Mouse (Mus musculus): Measurements from ENCODE around the gene Cx3cr1. TPM values are rescaled to one million over a fixed set of nuclear protein-coding genes. Genes with fewer than 3 reads are reported as not detected.

Cx3cr1 gene
- polyA plus RNA-seq, 1 experiment from 2014 or later = 5.1 TPM

GRCm38 (mm10) chr9:120048495-120048894 is 21.2 kb downstream of the Cx3cr1 start:
- H3K27me3 ChIP-seq = no peaks in the 10 kb centered on the region
- no peaks in the 10 kb centered on the region for H3K4me1 ChIP-seq
- no peak overlapping the region for H3K27ac ChIP-seq
- H3K9me3 ChIP-seq = no peaks in the 10 kb centered on the region
- no peak overlapping the region for H3K9ac ChIP-seq
- H3K4me2 ChIP-seq = no peak overlapping the region
- no peaks in the 10 kb centered on the region for H3K36me3 ChIP-seq (replicated peaks)
- H3K4me3 ChIP-seq (replicated peaks) = no peak overlapping the region
- no peak for ATAC-seq (ENCODE audit: low FRiP score)
- WGBS = 78% methylated on average over 6 of the region's 6 CpGs

GRCm38 (mm10) chr9:120043115-120043514 is 26.6 kb downstream of the Cx3cr1 start:
- Histone ChIP-seq H3K27me3 (no peaks in the 10 kb centered on the region), H3K9me3 (peaks cover 3% of the 10 kb centered on the region; the same call in 1 of the 2 replicates), H3K4me2 (no peak overlapping the region), H3K4me1 (no peaks in the 10 kb centered on the region), H3K27ac (no peak overlapping the region), H3K4me3 (replicated peaks) (no peak overlapping the region), H3K9ac (no peak overlapping the region), H3K36me3 (replicated peaks) (no peaks in the 10 kb centered on the region)
- no peak for ATAC-seq (ENCODE audit: low FRiP score)
- WGBS = 86% methylated on average over 7 of the region's 7 CpGs

- Histone ChIP-seq H3K4me3 (replicated peaks) (no peak overlapping the region), H3K36me3 (replicated peaks) (no peaks in the 10 kb centered on the region), H3K4me2 (no peak overlapping the region), H3K9me3 (peaks cover 3% of the 10 kb centered on the region; the same call in 1 of the 2 replicates), H3K9ac (no peak overlapping the region), H3K27me3 (no peaks in the 10 kb centered on the region), H3K4me1 (no peaks in the 10 kb centered on the region), H3K27ac (no peak overlapping the region)
- WGBS = 89% methylated on average over 7 of the region's 7 CpGs
- no peak for ATAC-seq (ENCODE audit: low FRiP score)
Measured at GRCm38 (mm10) chr9:120037414-120037813, 32.3 kb downstream of the Cx3cr1 start.

GRCm38 (mm10) chr9:120034375-120034774 is 35.3 kb downstream of the Cx3cr1 start:
- Histone ChIP-seq H3K27me3 (no peaks in the 10 kb centered on the region), H3K4me3 (replicated peaks) (no peak overlapping the region), H3K4me1 (no peaks in the 10 kb centered on the region), H3K9me3 (no peaks in the 10 kb centered on the region), H3K4me2 (no peak overlapping the region), H3K9ac (no peak overlapping the region), H3K36me3 (replicated peaks) (no peaks in the 10 kb centered on the region), H3K27ac (no peak overlapping the region)
- 78% methylated on average over 8 of the region's 8 CpGs for whole genome bisulfite sequencing
- no peak for ATAC-seq (ENCODE audit: low FRiP score)

GRCm38 (mm10) chr9:120032710-120033109 is 37.0 kb downstream of the Cx3cr1 start:
- Histone ChIP-seq H3K4me1 (no peaks in the 10 kb centered on the region), H3K27me3 (no peaks in the 10 kb centered on the region), H3K9ac (no peak overlapping the region), H3K27ac (no peak overlapping the region), H3K9me3 (no peaks in the 10 kb centered on the region), H3K4me3 (replicated peaks) (no peak overlapping the region), H3K36me3 (replicated peaks) (no peaks in the 10 kb centered on the region), H3K4me2 (no peak overlapping the region)
- no peak for ATAC-seq (ENCODE audit: low FRiP score)
- 89% methylated on average over 6 of the region's 6 CpGs for WGBS

- no peak for ATAC-seq (ENCODE audit: low FRiP score)
- Histone ChIP-seq H3K4me2 (no peak overlapping the region), H3K27me3 (0 out of 2 replicates have a peak, but pooled peaks cover 8% of the 10 kb centered on the region), H3K36me3 (replicated peaks) (no peaks in the 10 kb centered on the region), H3K4me3 (replicated peaks) (no peak overlapping the region), H3K4me1 (0 out of 2 replicates have a peak, but pooled peaks cover 3% of the 10 kb centered on the region), H3K9ac (no peak overlapping the region), H3K9me3 (no peaks in the 10 kb centered on the region), H3K27ac (no peak overlapping the region)
- WGBS = 89% methylated on average over 10 of the region's 10 CpGs
Measured at GRCm38 (mm10) chr9:120030421-120030820, 39.3 kb downstream of the Cx3cr1 start.

GRCm38 (mm10) chr9:120029880-120030279 is 39.8 kb downstream of the Cx3cr1 start:
- no peaks in the 10 kb centered on the region for H3K36me3 ChIP-seq (replicated peaks)
- 0 out of 2 replicates have a peak, but pooled peaks cover 8% of the 10 kb centered on the region for H3K27me3 ChIP-seq
- H3K4me3 ChIP-seq (replicated peaks) = no peak overlapping the region
- no peak overlapping the region for H3K27ac ChIP-seq
- ATAC-seq (ENCODE audit: low FRiP score) = no peak
- 0 out of 2 replicates have a peak, but pooled peaks cover 3% of the 10 kb centered on the region for H3K4me1 ChIP-seq
- no peak overlapping the region for H3K9ac ChIP-seq
- no peaks in the 10 kb centered on the region for H3K9me3 ChIP-seq
- WGBS = 89% methylated on average over 6 of the region's 6 CpGs
- H3K4me2 ChIP-seq = no peak overlapping the region

GRCm38 (mm10) chr9:120027401-120028151 is 42.1 kb downstream of the Cx3cr1 start:
- Histone ChIP-seq H3K27ac (no peak overlapping the region), H3K9me3 (no peaks in the 10 kb centered on the region), H3K9ac (no peak overlapping the region), H3K27me3 (0 out of 2 replicates have a peak, but pooled peaks cover 8% of the 10 kb centered on the region), H3K36me3 (replicated peaks) (no peaks in the 10 kb centered on the region), H3K4me1 (0 out of 2 replicates have a peak, but pooled peaks cover 3% of the 10 kb centered on the region), H3K4me3 (replicated peaks) (no peak overlapping the region), H3K4me2 (no peak overlapping the region)
- WGBS = 21% methylated on average over 14 of the region's 14 CpGs
- ATAC-seq (ENCODE audit: low FRiP score) = 0 out of 2 replicates have a peak, but pooled peaks have one; percentile 46

GRCm38 (mm10) chr9:120024625-120025024 is 45.1 kb downstream of the Cx3cr1 start:
- ATAC-seq (ENCODE audit: low FRiP score) = no peak
- Histone ChIP-seq H3K4me2 (no peak overlapping the region), H3K27me3 (0 out of 2 replicates have a peak, but pooled peaks cover 8% of the 10 kb centered on the region), H3K4me1 (0 out of 2 replicates have a peak, but pooled peaks cover 3% of the 10 kb centered on the region), H3K9me3 (no peaks in the 10 kb centered on the region), H3K4me3 (replicated peaks) (no peak overlapping the region), H3K36me3 (replicated peaks) (no peaks in the 10 kb centered on the region), H3K9ac (no peak overlapping the region), H3K27ac (no peak overlapping the region)
- WGBS = 80% methylated on average over 5 of the region's 5 CpGs

GRCm38 (mm10) chr9:120024171-120024570 is 45.5 kb downstream of the Cx3cr1 start:
- 75% methylated on average over 10 of the region's 10 CpGs for WGBS
- no peak for ATAC-seq (ENCODE audit: low FRiP score)
- no peak overlapping the region for H3K27ac ChIP-seq
- 0 out of 2 replicates have a peak, but pooled peaks cover 3% of the 10 kb centered on the region for H3K4me1 ChIP-seq
- H3K9me3 ChIP-seq = no peaks in the 10 kb centered on the region
- no peak overlapping the region for H3K4me2 ChIP-seq
- H3K36me3 ChIP-seq (replicated peaks) = no peaks in the 10 kb centered on the region
- H3K4me3 ChIP-seq (replicated peaks) = no peak overlapping the region
- no peak overlapping the region for H3K9ac ChIP-seq
- 0 out of 2 replicates have a peak, but pooled peaks cover 8% of the 10 kb centered on the region for H3K27me3 ChIP-seq

GRCm38 (mm10) chr9:120023086-120023811 is 46.4 kb downstream of the Cx3cr1 start, which contains the start of gene Xirp1:
TSS of gene Xirp1 (minus strand) at chr9:120023598.
- Histone ChIP-seq H3K27me3 (0 out of 2 replicates have a peak, but pooled peaks cover 8% of the 10 kb centered on the region), H3K9me3 (no peaks in the 10 kb centered on the region), H3K9ac (no peak within 1 kb of the TSS), H3K4me1 (0 out of 2 replicates have a peak, but pooled peaks cover 3% of the 10 kb centered on the region), H3K27ac (no peak within 1 kb of the TSS), H3K36me3 (replicated peaks) (no peaks in the 10 kb centered on the region), H3K4me3 (replicated peaks) (no peak within 1 kb of the TSS), H3K4me2 (no peak within 1 kb of the TSS)
- 85% methylated on average over 18 of the region's 18 CpGs for WGBS
- ATAC-seq (ENCODE audit: low FRiP score) = no peak

GRCm38 (mm10) chr9:120021164-120021563 is 48.5 kb downstream of the Cx3cr1 start:
- H3K4me1 ChIP-seq = no peaks in the 10 kb centered on the region
- ATAC-seq (ENCODE audit: low FRiP score) = no peak
- H3K36me3 ChIP-seq (replicated peaks) = no peaks in the 10 kb centered on the region
- no peak overlapping the region for H3K9ac ChIP-seq
- H3K4me3 ChIP-seq (replicated peaks) = no peak overlapping the region
- H3K9me3 ChIP-seq = no peaks in the 10 kb centered on the region
- H3K4me2 ChIP-seq = no peak overlapping the region
- no peak overlapping the region for H3K27ac ChIP-seq
- no peaks in the 10 kb centered on the region for H3K27me3 ChIP-seq
- WGBS = 83% methylated on average over 5 of the region's 5 CpGs

Data from forebrain, embryonic 12.5 days (tissue).